Mouse (Mus musculus): Measurements from ENCODE around the gene Tmed2. TPM values are rescaled to one million over a fixed set of nuclear protein-coding genes. Genes with fewer than 3 reads are reported as not detected.

The Tmed2 gene
- polyA plus RNA-seq, 1 experiment from 2014 or later: 465 TPM

DNA sequence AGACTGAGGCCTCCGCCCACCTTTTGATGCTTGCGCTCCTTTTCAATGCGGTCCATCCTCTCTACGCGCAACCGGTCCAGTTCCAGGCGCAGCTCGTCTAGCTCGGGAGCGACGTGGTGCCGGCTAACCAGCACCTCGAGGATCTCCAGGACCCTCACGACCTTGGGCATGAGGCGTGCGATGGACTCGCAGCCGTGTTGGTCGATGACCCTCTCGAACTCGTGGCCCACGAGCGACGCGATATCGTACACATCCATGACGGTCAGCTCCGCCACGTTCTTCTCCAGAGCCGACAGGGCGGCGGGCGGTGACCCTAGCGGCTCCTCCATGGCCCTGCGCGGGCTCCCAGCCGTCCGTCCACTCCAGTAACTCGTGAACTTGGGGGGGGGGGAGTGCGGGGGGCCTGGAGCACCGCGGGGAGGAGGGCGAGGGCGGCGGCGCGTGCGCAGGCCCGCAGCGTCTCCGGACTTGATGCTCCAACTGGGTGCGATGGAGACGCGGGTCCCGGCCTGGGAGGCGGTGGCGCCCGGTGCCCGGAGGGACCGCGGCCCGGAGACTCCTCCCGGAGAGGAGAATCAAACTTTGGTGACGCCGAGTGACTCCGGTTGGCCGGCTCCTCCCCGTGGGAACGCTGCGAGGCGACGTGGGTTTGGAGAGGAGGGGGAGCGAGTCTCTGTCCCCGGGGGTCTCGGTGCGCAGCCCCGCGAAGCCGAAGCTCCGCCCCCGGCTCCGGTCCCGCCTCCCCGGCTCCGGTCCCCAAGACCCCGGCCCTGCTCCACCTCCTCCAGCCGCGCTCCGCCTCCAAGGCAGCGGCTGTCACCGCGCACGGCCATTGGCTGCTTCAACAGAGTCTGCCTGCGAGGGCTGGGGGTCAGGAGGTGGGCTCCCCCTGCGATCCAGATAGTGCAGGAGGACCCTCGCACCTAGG is 9.6 kb upstream of the Tmed2 start, which contains the start of gene Rilpl1:
Rilpl1 (minus strand) TSS at position 737 of the 928 bp plus-strand sequence.
- H3K4me2 ChIP-seq (ENCODE audit: low read depth, low read length, severe bottlenecking): peak within 1 kb of the TSS; percentile 54
- H3K36me3 ChIP-seq (ENCODE audit: control insufficient read depth, insufficient read depth, low read length): no peaks in the 10 kb centered on the region
- peak within 1 kb of the TSS; percentile 62 for H3K4me3 ChIP-seq (ENCODE audit: low read depth, low read length)
- no peaks in the 10 kb centered on the region for H3K9me3 ChIP-seq (ENCODE audit: control insufficient read depth, low read length)
- DNase-seq (ENCODE audit: low spot score) (peak; percentile 93), ATAC-seq (replicated peaks; ENCODE audit: low FRiP score) (peak; percentile 95)
- H3K4me1 ChIP-seq (replicated peaks; ENCODE audit: control insufficient read depth, insufficient read depth, low read length): peaks cover 16% of the 10 kb centered on the region
- under 1% methylated on average over 83 of the region's 96 CpGs for WGBS
- peak within 1 kb of the TSS; percentile 70 for H3K9ac ChIP-seq (ENCODE audit: low read length)
- peak within 1 kb of the TSS; percentile 55 for H3K27ac ChIP-seq (ENCODE audit: low read depth, low read length)
- H3K27me3 ChIP-seq (ENCODE audit: control insufficient read depth, insufficient read depth, low read length): no peaks in the 10 kb centered on the region

DNA sequence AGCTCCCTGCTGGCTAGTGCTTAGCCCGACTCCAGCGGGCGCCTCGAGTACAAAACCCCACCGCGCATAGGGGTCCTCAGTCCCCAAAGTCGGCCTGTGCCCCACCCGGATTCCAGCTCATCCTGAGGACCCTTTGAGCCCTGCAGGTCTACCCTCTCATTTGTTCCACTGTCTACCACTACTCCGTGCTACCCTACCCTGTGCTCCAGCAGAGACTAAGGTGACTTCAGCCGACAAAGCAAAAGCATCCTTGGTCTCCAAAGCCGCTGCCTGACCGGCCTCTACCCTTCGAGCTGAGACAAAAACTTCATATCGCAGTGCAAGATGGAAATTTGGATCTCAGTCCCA is 8.9 kb upstream of the Tmed2 start:
- Histone ChIP-seq H3K4me1 (replicated peaks; ENCODE audit: control insufficient read depth, insufficient read depth, low read length) (peaks cover 16% of the 10 kb centered on the region), H3K9ac (ENCODE audit: low read length) (peak overlapping the region; percentile 70), H3K9me3 (ENCODE audit: control insufficient read depth, low read length) (no peaks in the 10 kb centered on the region), H3K27me3 (ENCODE audit: control insufficient read depth, insufficient read depth, low read length) (no peaks in the 10 kb centered on the region), H3K4me2 (ENCODE audit: low read depth, low read length, severe bottlenecking) (peak overlapping the region; percentile 54), H3K27ac (ENCODE audit: low read depth, low read length) (peak overlapping the region; percentile 55; the same call in 1 of the 2 replicates), H3K4me3 (ENCODE audit: low read depth, low read length) (peak overlapping the region; percentile 62), H3K36me3 (ENCODE audit: control insufficient read depth, insufficient read depth, low read length) (no peaks in the 10 kb centered on the region)
- DNase-seq (ENCODE audit: low spot score) (no peak), ATAC-seq (replicated peaks; ENCODE audit: low FRiP score) (peak; percentile 72; the same call in 1 of the 2 replicates)
- 9% methylated on average over 14 of the region's 14 CpGs for WGBS

- Histone ChIP-seq H3K27me3 (ENCODE audit: control insufficient read depth, insufficient read depth, low read length) (no peaks in the 10 kb centered on the region), H3K9me3 (ENCODE audit: control insufficient read depth, low read length) (no peaks in the 10 kb centered on the region), H3K4me3 (ENCODE audit: low read depth, low read length) (no peak overlapping the region), H3K9ac (ENCODE audit: low read length) (no peak overlapping the region), H3K4me1 (replicated peaks; ENCODE audit: control insufficient read depth, insufficient read depth, low read length) (peaks cover 16% of the 10 kb centered on the region), H3K4me2 (ENCODE audit: low read depth, low read length, severe bottlenecking) (no peak overlapping the region), H3K36me3 (ENCODE audit: control insufficient read depth, insufficient read depth, low read length) (no peaks in the 10 kb centered on the region), H3K27ac (ENCODE audit: low read depth, low read length) (no peak overlapping the region)
- DNase-seq (ENCODE audit: low spot score) (no peak), ATAC-seq (replicated peaks; ENCODE audit: low FRiP score) (no peak)
- WGBS: 38% methylated on average over 7 of the region's 7 CpGs
Observed at GRCm38 (mm10) chr5:124532451-124532850, 8.0 kb upstream of the Tmed2 start.

DNA sequence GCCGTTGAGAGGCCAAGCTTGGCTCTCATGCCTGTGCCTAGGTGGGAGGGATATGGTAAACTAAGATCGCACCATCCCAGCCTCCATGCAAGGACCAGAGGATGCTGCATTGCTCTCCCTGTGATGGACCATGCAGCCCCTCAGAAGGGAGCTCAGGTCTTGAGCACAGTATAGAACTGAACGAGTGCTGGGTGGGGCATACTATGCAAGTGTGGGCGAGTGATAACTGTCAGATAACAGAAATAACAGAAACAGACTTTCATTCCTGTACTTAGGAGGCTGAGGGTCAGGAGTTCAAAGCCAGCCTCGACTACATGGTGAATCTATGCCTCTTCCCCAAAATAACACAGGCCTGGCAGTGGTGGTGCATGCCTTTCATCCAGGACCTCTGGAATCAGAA is 5.5 kb upstream of the Tmed2 start:
- 79% methylated on average over 5 of the region's 5 CpGs for WGBS
- H3K4me1 ChIP-seq (replicated peaks; ENCODE audit: control insufficient read depth, insufficient read depth, low read length): peaks cover 4% of the 10 kb centered on the region; the same call in 1 of the 2 replicates
- DNase-seq (ENCODE audit: low spot score): no peak
- H3K36me3 ChIP-seq (ENCODE audit: control insufficient read depth, insufficient read depth, low read length): no peaks in the 10 kb centered on the region
- no peaks in the 10 kb centered on the region for H3K9me3 ChIP-seq (ENCODE audit: control insufficient read depth, low read length)
- no peak for ATAC-seq (replicated peaks; ENCODE audit: low FRiP score)
- H3K4me3 ChIP-seq (ENCODE audit: low read depth, low read length): no peak overlapping the region
- H3K9ac ChIP-seq (ENCODE audit: low read length): no peak overlapping the region
- H3K27me3 ChIP-seq (ENCODE audit: control insufficient read depth, insufficient read depth, low read length): no peaks in the 10 kb centered on the region
- H3K27ac ChIP-seq (ENCODE audit: low read depth, low read length): no peak overlapping the region
- no peak overlapping the region for H3K4me2 ChIP-seq (ENCODE audit: low read depth, low read length, severe bottlenecking)

- ATAC-seq (replicated peaks; ENCODE audit: low FRiP score): no peak
- Histone ChIP-seq H3K9me3 (ENCODE audit: control insufficient read depth, low read length) (no peaks in the 10 kb centered on the region), H3K27ac (ENCODE audit: low read depth, low read length) (no peak overlapping the region), H3K4me1 (replicated peaks; ENCODE audit: control insufficient read depth, insufficient read depth, low read length) (peaks cover 1% of the 10 kb centered on the region; the same call in 1 of the 2 replicates), H3K4me3 (ENCODE audit: low read depth, low read length) (no peak overlapping the region; the same call in 1 of the 2 replicates), H3K9ac (ENCODE audit: low read length) (0 out of 2 replicates have a peak overlapping the region, but pooled peaks have one; percentile 5), H3K4me2 (ENCODE audit: low read depth, low read length, severe bottlenecking) (peak overlapping the region; percentile 34; the same call in 1 of the 2 replicates), H3K36me3 (ENCODE audit: control insufficient read depth, insufficient read depth, low read length) (no peaks in the 10 kb centered on the region), H3K27me3 (ENCODE audit: control insufficient read depth, insufficient read depth, low read length) (no peaks in the 10 kb centered on the region)
- WGBS: 3% methylated on average over 17 of the region's 17 CpGs
- peak; percentile 59 for DNase-seq (ENCODE audit: low spot score)
Observed at GRCm38 (mm10) chr5:124536776-124537175, 3.7 kb upstream of the Tmed2 start.

- H3K36me3 ChIP-seq (ENCODE audit: control insufficient read depth, insufficient read depth, low read length): no peaks in the 10 kb centered on the region; the same call in 1 of the 2 replicates
- no peak for DNase-seq (ENCODE audit: low spot score)
Observed at GRCm38 (mm10) chr5:124538813-124539792, 1.4 kb upstream of the Tmed2 start.

GRCm38 (mm10) chr5:124539905-124540304 is 590 bp upstream of the Tmed2 start:
- Histone ChIP-seq H3K9ac (ENCODE audit: low read length) (peak overlapping the region; percentile 39; the same call in 1 of the 2 replicates), H3K4me2 (ENCODE audit: low read depth, low read length, severe bottlenecking) (no peak overlapping the region; the same call in 1 of the 2 replicates), H3K4me3 (ENCODE audit: low read depth, low read length) (peak overlapping the region; percentile 93), H3K9me3 (ENCODE audit: control insufficient read depth, low read length) (no peaks in the 10 kb centered on the region), H3K36me3 (ENCODE audit: control insufficient read depth, insufficient read depth, low read length) (no peaks in the 10 kb centered on the region; the same call in 1 of the 2 replicates), H3K27ac (ENCODE audit: low read depth, low read length) (no peak overlapping the region), H3K4me1 (replicated peaks; ENCODE audit: control insufficient read depth, insufficient read depth, low read length) (peaks cover 3% of the 10 kb centered on the region; the same call in 1 of the 2 replicates), H3K27me3 (ENCODE audit: control insufficient read depth, insufficient read depth, low read length) (no peaks in the 10 kb centered on the region)
- ATAC-seq (replicated peaks; ENCODE audit: low FRiP score) (no peak), DNase-seq (ENCODE audit: low spot score) (no peak)
- WGBS: 75% methylated on average over 4 of the region's 4 CpGs

More at GRCm38 (mm10) chr5:124538813-124539792, 1.4 kb upstream of the Tmed2 start:
- H3K4me2 ChIP-seq (ENCODE audit: low read depth, low read length, severe bottlenecking): no peak overlapping the region
- peaks cover 3% of the 10 kb centered on the region; the same call in 1 of the 2 replicates for H3K4me1 ChIP-seq (replicated peaks; ENCODE audit: control insufficient read depth, insufficient read depth, low read length)
- ATAC-seq (replicated peaks; ENCODE audit: low FRiP score): no peak
- no peaks in the 10 kb centered on the region for H3K27me3 ChIP-seq (ENCODE audit: control insufficient read depth, insufficient read depth, low read length)
- no peak overlapping the region for H3K9ac ChIP-seq (ENCODE audit: low read length)
- no peaks in the 10 kb centered on the region for H3K9me3 ChIP-seq (ENCODE audit: control insufficient read depth, low read length)
- no peak overlapping the region for H3K4me3 ChIP-seq (ENCODE audit: low read depth, low read length)
- WGBS: 80% methylated on average over 15 of the region's 16 CpGs
- H3K27ac ChIP-seq (ENCODE audit: low read depth, low read length): no peak overlapping the region
